Mouse (Mus musculus) testis, postnatal 14 days (tissue): ENCODE measurements around the gene Nkx1-2.

Experiments
- DNase-seq: peaks from one replicate; pipeline ENCODE4 v3.0.0; 2021; ENCODE audit warnings: low spot score

The Nkx1-2 gene

DNA sequence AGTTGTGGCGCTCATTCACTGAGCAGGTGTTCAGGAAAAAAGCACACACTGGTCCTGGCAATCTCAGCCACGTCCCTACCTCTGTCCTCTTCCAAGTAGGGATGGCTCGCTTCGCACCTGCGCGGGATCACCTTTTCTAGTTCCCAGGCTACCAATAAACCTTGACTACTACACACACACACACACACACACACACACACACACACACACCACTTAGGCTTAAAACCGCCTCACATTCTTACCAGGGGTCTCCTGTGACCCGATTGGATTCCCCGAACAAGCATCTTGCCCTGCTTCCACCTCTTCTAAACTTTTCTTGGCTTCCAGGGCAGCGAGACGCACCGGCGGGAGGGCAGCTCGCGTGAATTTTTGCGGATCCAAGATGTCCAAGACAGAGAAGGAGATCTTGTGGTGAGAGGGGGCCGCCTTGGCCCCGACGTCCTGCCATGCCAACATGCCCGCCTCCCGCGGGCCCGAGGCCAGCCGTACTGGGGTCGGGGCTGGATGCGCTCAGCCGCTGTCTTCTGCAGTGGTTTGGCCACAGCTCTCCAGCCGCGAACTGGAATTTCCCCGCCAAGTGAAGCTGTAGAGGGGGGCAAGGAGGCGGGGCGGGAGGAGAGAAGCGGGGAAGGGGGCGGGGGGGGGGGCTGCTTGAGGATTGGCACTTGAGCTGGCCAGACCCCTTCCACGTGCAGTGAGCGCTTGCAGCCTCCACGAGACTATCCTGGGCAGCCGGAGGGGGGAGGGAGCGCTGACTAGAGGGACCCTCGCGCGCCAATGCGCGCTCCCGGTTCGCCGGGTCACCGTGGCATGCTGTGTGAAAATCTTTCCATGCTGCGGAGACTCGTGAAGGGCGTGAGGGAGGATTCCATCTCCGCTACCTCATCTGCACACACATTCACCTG, at the start of gene Nkx1-2:
Gene Nkx1-2, minus strand, starts transcription at position 567 of the 905 bp plus-strand sequence.
- DNase-seq, result no peak

DNA sequence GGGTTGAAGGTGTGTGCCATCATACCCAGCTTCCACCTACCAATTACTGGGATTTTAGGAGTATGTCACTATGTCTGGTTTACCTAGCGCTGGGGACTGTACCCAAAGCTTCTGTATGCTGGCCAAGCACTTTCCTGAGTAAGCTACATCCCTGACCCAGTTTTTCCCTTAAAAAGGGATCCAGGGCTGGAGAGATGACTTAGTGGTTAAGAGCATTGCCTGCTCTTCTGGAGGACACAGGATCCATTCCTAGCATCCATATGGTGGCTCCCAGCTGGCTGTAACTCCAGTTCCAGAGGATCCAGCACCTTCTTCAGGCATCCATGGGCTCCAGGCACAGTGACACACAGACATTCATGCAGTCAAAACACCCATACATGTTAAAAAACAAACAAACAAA, 47.1 kb upstream of the Nkx1-2 start:
- no peak for DNase-seq

DNA sequence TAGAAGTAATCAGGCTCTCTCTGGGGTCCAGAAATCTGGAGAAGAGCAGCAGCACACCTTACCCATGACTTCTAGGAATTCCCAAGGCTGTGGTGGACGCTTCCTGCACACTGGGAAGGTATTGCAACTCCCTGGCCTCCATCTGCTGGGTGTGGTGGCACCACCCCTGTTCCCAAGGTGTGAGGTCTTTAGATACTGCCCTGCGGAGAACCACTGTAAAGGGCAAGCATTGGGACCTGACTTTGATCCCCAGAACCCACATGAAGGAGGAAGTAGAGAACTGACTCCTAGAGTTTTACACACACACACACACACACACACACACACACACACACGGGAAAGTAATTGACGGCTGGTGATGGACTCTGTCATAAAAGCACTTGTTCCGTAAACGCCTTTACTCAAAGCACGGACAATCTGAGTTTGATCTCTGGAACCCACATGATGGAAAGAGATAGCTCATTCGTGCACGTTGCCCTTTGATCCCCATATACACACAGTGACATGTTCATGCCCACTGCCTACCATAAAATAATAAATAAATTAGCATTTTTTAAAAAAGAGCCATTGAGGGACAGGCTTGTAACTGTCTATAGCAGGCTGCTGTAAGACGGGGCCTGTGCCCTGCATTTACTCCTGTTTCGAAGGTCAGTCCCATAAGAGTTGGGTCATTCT, 45.3 kb upstream of the Nkx1-2 start:
- DNase-seq, result no peak

DNA sequence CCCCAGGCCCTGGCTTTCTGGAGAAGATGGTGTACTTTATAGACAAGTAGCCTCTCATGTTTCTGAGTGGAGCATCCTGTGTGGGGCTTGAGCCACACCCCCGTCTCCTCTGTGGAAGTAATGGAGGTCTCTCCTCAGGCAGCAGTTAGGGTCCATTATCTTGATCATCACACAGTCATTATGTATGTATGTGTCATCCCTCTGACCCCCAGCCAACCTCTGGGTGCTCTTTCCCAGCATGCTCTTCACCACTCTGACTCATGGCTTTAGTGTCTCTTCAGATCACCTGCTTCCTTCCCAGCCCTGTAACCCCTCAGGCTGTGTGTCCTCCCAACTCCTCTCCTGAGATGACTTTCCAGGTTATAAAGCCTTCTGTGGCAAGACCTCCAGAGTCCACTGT, 42.2 kb upstream of the Nkx1-2 start:
- DNase-seq, result no peak

DNA sequence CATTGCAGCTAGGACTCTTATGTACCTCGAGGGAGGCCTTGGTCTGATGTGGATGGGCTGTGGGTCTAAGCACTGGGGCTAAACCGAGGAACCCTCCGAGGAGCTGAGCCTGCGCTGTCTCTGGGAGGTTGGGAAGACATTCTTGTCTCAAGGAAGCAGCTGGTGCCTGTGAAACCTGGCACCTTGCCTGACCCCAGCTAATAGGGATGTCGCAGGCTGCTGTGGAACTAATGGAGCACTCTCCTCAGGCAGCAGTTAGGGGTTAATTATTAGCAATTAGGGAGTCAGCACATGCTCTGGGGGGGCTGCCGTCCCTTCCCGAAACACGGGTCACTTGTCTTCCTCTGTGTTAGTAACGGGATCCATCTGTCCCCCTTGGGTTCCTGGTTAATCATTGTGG, 41.5 kb upstream of the Nkx1-2 start:
- DNase-seq, result no peak

DNA sequence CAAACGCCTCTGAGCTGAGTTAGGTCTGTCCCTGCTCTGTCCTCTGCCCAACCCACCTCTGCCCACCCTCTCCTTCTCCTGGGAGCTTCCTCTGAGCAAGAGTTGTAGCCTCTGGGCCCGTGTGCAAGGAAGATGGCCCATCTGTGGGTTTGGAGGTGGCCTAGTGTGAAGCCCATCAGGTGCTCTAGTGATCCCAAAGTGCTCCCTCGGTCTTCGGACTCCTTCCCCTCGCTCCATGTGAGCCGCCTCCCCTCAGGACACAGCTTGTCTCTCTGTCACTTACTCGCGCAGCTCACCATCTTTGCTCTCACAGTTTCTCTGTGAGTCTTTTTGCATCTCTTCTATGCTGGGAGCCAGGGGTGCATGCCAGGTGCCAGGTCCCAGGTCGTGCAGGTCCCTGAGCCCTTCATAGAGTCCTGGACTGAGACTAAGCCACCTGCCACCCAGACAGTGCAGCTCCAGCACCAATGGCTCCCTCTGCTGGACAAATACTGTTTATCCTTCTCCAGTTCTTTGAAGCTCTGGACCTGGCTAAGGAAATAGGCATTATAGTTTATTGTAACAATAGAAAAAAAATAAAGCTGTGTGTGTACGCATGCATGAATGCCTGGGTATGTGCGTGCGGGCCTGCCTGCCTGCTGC, 39.1 kb upstream of the Nkx1-2 start:
- no peak for DNase-seq

DNA sequence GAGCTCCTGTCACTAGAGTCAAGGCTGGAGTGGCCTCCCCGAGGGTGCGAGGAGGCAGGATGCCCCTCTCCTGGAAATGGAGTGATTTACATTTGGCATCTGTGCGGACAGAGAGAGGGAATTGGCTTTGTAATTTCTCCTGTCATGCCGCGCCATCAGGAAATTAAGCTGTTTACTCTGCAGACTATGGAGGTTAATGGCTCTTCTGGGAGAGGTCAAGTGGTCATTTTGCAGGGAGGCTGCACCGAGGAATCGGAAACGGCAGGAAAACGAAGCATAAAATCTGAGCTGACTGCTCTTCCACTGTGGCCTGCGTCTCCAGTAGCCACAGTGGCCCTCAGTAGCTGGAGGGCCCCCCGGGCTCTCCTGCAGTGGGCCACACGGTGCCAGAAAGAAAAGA, 37.9 kb upstream of the Nkx1-2 start:
- DNase-seq, result no peak

DNA sequence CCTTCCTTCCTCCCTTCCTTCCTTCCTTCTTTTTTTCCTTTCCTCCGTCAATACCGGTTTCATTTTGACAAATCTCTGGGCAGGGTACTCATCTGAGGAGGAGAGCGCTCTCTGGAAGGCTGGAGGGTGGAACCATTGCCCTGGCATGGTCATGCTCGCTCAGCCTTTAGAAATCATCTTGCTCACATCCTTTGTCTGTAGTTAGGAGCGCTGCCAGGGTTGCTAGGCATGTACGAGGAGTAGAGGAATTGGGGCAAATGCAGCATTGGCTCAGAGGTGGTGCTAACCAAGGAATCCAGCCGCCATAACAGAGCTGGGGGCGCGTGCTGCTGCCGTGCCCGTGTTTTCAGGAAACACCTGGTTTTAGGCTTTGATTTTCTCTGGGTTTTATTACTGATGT, 31.9 kb upstream of the Nkx1-2 start:
- DNase-seq, result no peak

DNA sequence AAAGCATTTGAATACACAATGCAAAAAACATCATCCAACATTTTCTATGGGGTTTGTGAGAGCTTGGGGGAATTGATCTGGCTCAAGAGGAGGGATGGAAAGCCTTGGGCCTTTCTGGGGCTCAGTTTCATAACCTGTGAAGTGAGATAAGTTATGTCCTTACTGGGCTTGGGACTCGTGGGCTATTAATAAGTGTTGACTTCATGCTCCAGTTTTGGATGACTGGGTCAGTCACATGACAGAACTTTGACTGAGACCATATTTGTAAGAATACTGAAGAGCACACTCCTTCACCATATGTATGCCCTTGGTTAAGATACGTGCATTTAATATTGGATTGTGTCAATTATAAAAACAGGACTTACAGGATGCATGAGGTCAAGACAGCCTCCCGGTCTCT, 28.0 kb upstream of the Nkx1-2 start:
- no peak for DNase-seq

DNA sequence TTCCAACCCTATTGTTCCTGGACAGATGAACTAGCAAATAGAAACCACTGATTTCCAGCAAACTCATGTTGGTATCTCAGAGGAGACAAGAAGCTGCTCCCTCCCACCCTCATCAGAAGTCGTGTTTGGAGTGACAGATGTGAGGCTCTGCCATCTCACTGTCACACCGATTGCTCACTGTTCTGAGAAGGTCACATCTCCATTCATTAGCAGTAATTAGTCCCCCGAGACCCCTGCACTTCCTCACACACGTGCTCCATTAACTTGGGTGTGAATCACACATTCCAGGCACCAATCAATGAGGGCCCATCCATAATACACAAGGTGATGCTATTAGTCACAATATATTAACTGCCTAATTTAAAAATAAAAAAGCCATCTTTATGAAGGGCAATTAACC, 26.7 kb upstream of the Nkx1-2 start:
- DNase-seq, result no peak

DNA sequence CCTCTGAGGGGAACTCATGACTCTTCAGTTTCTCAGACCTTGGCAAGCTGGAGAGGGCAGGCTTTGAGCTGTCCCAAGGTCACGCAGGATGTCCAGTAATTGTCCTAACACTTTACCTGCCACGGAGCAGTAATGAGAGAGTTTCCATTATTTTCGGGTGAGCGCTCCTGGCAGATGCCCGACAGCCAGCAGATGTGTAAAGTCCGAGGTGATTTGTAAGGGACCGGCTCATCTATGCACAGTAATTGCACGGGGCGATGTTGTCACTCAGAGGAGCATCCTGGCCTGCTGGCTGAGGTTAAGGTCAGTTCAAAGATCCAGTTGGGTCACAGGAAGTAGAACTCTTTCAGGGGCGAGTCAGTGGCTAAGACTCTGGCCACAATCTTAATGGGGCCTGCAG, 24.7 kb upstream of the Nkx1-2 start:
- DNase-seq, result no peak

DNA sequence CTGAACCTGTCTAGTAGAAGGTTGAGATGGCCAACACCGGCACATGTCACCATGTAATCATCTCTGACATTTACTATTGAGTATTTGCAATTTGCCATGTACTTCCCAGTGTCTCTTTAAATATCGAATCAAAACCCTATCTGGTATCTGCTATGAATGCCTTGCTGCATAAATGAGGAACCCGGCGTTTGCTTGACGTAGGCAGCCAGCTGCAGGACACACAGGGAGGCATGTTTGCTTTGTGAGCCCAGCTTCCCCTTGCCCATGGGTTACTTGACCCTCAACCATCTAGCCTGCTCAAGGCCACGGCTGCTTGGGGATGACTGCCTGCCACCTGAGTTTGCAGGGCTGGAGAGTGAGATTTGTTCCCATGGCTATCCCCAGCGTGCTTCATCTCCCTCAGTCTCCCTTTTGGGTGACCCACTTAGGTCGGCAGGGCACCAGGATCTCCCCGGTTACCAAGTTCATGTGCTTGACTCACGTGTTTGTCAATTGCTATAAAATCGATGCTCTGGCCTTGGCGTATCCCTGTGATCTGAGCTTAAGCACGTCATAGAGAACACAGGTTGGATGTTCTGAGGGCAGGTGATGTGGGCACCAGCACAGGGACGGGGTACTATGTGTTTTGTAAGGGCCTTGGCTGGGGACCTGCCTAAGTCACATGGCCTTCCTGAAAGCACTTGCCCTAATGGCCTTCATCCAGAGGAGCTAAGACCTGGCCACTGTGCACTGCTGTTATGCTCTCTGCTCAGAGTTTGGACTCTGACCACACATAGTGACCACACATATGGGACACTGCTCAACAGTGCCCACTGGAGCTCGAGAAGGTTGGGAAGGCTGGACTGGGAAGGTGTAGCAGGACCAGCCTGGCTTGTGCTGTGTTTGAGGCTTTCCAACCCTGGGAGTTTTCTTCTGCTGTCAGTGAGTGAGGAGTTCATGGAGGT, 20.8 kb upstream of the Nkx1-2 start:
- DNase-seq, result no peak

DNA sequence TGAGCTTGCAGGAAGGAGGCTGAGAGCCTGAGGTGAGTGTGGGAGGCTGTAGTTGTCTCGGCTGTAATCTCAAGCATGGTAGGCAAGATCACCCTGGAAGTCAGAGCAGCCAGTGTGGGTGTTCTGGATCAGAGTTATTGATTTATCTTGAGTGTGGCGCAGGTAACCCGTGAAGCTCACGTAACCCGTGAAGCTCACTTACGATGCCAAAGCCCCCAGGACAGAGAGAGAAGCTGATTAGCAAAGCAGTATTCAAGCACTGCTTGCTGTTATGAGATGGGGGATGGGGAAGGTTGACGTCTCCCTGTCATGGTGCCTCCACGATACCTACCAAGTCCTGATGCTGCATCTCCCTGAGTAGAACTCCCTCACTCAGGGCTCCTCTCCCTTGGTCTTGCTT, 20.1 kb upstream of the Nkx1-2 start:
- DNase-seq, result no peak

DNA sequence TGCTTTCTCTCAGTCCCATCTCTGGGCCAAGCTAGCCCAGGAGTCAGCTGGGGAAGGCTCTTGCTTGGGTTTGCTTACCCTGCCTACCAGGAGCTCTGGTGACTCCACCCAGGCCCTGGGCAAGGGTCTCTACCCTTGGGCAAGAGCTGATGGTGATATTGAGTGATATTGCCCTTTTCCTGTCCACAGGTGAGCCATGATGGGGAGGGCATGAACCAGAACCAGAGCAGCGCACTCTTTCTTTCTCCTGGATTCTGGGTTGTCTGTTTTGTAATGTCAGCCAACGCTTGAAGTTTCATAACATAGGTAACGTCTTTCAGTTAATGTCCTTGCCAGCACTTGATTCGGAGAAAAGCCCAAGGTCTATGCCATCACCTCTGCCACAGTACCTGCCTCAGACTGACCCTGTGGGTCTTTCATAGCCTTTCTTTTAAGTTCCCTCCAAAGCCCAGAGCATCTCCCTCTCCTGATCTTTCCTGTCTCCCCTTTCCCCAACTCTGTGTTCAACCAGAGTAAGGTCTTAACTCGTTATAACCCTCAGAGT, 17.7 kb upstream of the Nkx1-2 start:
- no peak for DNase-seq

DNA sequence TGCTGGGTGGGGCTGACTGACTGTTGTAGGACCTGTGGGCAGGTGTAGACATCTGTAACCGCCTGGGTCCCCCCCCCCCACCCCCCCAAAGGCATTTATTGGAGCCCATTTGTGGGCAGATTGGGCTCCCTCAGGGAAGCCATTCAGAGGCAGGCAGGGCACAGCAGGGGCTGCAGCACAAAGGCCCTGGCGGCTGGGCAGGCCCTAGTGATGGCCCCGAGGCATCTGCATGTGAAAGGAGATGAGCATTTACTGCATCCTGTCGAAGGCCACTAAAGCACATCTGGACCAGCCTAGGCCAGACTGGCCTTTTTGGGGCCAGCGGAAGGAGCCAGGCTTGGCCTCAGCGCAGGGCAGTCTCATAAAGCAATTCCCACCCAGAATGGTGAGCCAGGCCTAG, 17.0 kb upstream of the Nkx1-2 start:
- DNase-seq, result no peak

DNA sequence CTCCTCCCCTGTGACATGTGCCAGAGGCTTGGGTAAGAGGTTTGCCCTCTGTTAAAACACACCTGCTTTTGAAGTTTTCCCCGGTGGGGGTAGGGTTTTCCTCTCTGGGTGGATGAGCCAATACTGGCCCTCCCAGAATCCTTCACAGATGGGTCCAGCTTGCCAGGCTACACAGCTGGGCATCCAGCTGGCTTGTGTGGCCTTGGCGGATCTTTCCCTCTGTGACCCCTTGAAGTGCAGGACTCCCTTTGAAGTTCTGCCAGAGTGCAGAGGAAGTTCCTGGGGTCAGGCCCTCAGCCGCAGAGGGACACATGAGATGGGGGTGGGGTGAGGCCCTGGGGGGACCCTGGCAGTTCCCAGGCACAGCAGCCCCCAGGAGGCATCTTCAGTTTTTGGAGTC, 15.9 kb upstream of the Nkx1-2 start:
- no peak for DNase-seq

DNA sequence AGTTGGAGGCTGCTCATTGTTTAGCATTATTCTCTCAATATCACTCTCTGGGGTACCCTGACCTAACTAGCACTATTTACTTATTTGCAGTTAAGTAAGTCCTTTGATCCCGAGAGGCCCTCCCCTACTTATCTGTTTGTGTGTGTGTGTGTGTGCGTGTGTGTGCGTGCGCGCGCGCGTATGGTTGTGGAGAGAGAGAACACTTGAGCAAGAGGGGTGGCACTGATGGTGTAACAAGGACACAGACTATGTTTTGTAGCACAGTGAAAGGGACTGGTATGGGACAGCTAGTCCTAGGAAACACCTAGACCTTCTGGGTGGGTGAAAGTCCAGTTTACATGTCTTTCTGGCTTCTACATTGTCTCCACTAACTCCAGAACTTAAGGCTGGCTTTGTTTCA, 12.1 kb upstream of the Nkx1-2 start:
- DNase-seq, result no peak

DNA sequence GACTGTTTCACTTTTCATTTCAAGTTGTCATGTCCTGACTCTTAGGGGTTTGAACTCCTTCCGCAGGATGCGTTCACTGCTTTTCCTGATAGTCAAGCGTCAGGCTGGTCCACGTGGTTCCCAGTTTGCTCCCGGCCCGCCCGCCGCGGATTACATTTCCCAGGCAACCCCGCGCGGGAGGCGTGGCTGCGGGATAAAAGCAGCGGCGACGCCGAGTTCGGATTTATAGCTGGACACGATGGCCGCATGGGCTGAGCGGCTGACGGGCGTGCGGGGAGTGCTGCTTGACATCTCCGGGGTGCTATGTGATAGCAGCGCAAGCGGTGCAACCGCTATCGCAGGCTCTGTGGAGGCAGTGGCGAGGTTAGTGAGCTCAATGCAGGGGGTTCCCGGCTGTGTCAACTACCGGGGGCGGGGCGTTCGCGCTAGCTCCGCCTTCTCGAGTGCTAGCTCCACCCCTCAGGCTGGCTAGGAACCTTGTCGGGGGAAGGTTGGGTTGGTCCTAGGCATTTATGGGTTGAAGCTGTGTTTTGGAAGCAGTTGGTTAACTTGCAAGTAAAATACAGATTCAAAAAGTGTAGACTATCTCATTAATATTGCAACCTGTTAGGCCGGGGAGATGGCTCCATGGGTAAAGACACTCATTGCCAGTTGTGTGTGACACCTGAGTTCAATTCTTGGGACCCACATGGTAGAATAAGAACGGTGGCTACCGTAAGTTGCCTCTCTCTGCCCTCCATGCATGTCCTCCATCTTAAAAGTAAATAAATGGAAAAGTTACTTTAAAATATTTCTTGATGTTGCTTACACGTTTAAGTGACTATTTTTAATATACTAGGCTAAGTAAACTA, 11.3 kb upstream of the Nkx1-2 start, which contains the start of gene Lhpp:
Gene Lhpp, plus strand, starts transcription at position 171 of the 851 bp plus-strand sequence.
- peak; percentile 83 for DNase-seq

DNA sequence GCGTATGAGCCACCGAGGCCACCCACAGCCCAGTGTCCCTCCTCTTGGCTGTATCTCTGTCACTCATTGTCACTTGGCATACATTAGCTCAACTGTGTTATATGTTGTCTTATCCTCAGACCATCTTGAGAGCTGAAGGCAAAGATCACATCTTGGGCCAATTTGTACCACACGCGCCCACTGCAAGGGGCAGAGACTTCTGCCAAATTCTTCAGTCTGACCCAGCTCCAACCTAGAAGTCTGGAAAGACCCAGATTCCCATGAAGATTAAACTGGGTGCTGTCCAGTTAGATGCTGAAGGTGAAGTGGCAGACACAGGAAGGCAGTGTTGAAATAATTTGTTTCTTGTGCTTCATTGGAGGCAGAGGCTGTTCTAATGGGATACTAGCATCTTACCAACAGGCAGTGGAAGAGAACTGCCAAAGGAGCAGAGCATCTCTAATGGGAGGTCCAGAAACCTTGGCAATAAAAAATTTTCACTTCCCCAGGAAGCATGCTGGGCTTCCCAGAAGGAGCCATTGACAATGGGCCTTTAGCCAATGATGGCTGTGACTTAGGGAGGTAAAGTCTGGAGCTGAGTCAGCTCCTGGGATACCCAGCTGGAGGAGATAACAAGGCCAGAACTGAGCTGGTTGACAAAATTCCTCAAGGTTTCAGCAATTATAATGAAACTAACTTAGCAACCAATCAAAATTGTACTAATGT, 9.0 kb upstream of the Nkx1-2 start:
- no peak for DNase-seq

DNA sequence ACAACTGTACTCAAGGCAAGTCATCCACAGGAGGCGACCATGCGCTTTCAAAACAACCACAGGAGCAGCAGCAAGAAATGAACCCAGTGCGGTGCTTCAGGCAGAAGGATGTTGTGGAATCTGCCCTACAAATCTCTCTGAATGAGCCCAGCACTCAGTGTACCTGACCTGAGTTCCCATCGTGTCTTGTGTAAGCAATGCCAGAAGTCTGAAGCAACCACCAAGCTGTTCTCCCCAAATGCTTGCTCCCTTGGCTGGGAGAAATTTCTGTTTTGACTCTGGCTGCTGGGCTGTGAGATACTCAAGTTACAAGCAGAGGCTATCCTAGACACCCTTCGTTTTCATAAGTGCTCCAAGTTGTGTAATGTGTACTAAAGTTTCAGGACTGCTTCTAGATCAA, 6.3 kb upstream of the Nkx1-2 start:
- DNase-seq, result no peak
